Mouse (Mus musculus) embryo, embryonic 10 days (tissue): ENCODE measurements around the gene Olfml3.
A peak's percentile ranks its signal among the peaks of the same experiment; 100 is the strongest.

Experiments
- DNase-seq: peaks from one replicate; pipeline ENCODE4 v3.0.0-alpha.2; 2015; ENCODE audit warnings: low spot score

Olfml3 gene

GRCm38 (mm10) chr3:103737778-103738571 lies at the start of gene Olfml3:
TSS of gene Olfml3 (minus strand) at chr3:103738001.
- DNase-seq = peak; percentile 95

- no peak for DNase-seq
Observed at GRCm38 (mm10) chr3:103787225-103787624, 49.4 kb upstream of the Olfml3 start.

- no peak for DNase-seq
Observed at GRCm38 (mm10) chr3:103782844-103783609, 45.2 kb upstream of the Olfml3 start.

- DNase-seq = no peak
Observed at GRCm38 (mm10) chr3:103780777-103781176, 43.0 kb upstream of the Olfml3 start.

GRCm38 (mm10) chr3:103780271-103780670 lies 42.5 kb upstream of the Olfml3 start:
- DNase-seq = no peak

- DNase-seq = no peak
Observed at GRCm38 (mm10) chr3:103779183-103779582, 41.4 kb upstream of the Olfml3 start.

- no peak for DNase-seq
Observed at GRCm38 (mm10) chr3:103778660-103779059, 40.9 kb upstream of the Olfml3 start.

- DNase-seq = no peak
Observed at GRCm38 (mm10) chr3:103777940-103778339, 40.1 kb upstream of the Olfml3 start.

- no peak for DNase-seq
Observed at GRCm38 (mm10) chr3:103774009-103774408, 36.2 kb upstream of the Olfml3 start.

GRCm38 (mm10) chr3:103773508-103773907 lies 35.7 kb upstream of the Olfml3 start:
- no peak for DNase-seq

GRCm38 (mm10) chr3:103772846-103773245 lies 35.0 kb upstream of the Olfml3 start:
- DNase-seq = no peak

GRCm38 (mm10) chr3:103771531-103772130 lies 33.8 kb upstream of the Olfml3 start:
- DNase-seq = no peak

- DNase-seq = no peak
Observed at GRCm38 (mm10) chr3:103766789-103767188, 29.0 kb upstream of the Olfml3 start.

- no peak for DNase-seq
Observed at GRCm38 (mm10) chr3:103759261-103759970, 21.6 kb upstream of the Olfml3 start.

- DNase-seq = no peak
Observed at GRCm38 (mm10) chr3:103758456-103758855, 20.7 kb upstream of the Olfml3 start.

GRCm38 (mm10) chr3:103756920-103757319 lies 19.1 kb upstream of the Olfml3 start:
- no peak for DNase-seq

- no peak for DNase-seq
Observed at GRCm38 (mm10) chr3:103755351-103755750, 17.6 kb upstream of the Olfml3 start.

- DNase-seq = no peak
Observed at GRCm38 (mm10) chr3:103751558-103751957, 13.8 kb upstream of the Olfml3 start.

GRCm38 (mm10) chr3:103746711-103747110 lies 8.9 kb upstream of the Olfml3 start:
- no peak for DNase-seq

- DNase-seq = no peak
Observed at GRCm38 (mm10) chr3:103745001-103745770, 7.4 kb upstream of the Olfml3 start.

- DNase-seq = no peak
Observed at GRCm38 (mm10) chr3:103743208-103743607, 5.4 kb upstream of the Olfml3 start.
